Mouse (Mus musculus): ENCODE measurements around the gene Prkn. TPM values are rescaled to one million over a fixed set of nuclear protein-coding genes. Genes with fewer than 3 reads are reported as not detected.
A peak's percentile ranks its signal among the peaks of the same experiment; 100 is the strongest.

Gene Prkn
- total RNA-seq, 2 experiments from 2014 or later: 16.9 to 17.7 TPM

- no peak for DNase-seq (ENCODE audit: low spot score in 2 of 2)
Measured at GRCm38 (mm10) chr17:11392622-11393294, 552.6 kb downstream of the Prkn start.

GRCm38 (mm10) chr17:11394607-11395006, 554.4 kb downstream of the Prkn start:
- no peak for DNase-seq (ENCODE audit: low spot score in 2 of 2)

- no peak for DNase-seq (ENCODE audit: low spot score in 2 of 2)
Measured at GRCm38 (mm10) chr17:11397678-11398077, 557.5 kb downstream of the Prkn start.

GRCm38 (mm10) chr17:11402225-11402875, 562.2 kb downstream of the Prkn start:
- DNase-seq (ENCODE audit: low spot score in 2 of 2): no peak

GRCm38 (mm10) chr17:11411414-11411813, 571.2 kb downstream of the Prkn start:
- no peak for DNase-seq (ENCODE audit: low spot score in 2 of 2)

- DNase-seq (ENCODE audit: low spot score in 2 of 2): no peak
Measured at GRCm38 (mm10) chr17:11413688-11414087, 573.5 kb downstream of the Prkn start.

GRCm38 (mm10) chr17:11414288-11414687, 574.1 kb downstream of the Prkn start:
- DNase-seq (ENCODE audit: low spot score in 2 of 2): no peak

GRCm38 (mm10) chr17:11417150-11417549, 577.0 kb downstream of the Prkn start:
- no peak for DNase-seq (ENCODE audit: low spot score in 2 of 2)

GRCm38 (mm10) chr17:11419484-11419883, 579.3 kb downstream of the Prkn start:
- no peak for DNase-seq (ENCODE audit: low spot score in 2 of 2)

- no peak for DNase-seq (ENCODE audit: low spot score in 2 of 2)
Measured at GRCm38 (mm10) chr17:11420839-11421238, 580.7 kb downstream of the Prkn start.

GRCm38 (mm10) chr17:11421264-11421940, 581.2 kb downstream of the Prkn start:
- DNase-seq (ENCODE audit: low spot score in 2 of 2): no peak

- DNase-seq (ENCODE audit: low spot score in 2 of 2): no peak
Measured at GRCm38 (mm10) chr17:11431323-11431722, 591.1 kb downstream of the Prkn start.

- peak in 1 of 2 experiments; percentile 9 for DNase-seq (ENCODE audit: low spot score in 2 of 2)
Measured at GRCm38 (mm10) chr17:11432593-11432992, 592.4 kb downstream of the Prkn start.

- DNase-seq (ENCODE audit: low spot score in 2 of 2): no peak
Measured at GRCm38 (mm10) chr17:11462721-11463120, 622.5 kb downstream of the Prkn start.

- DNase-seq (ENCODE audit: low spot score in 2 of 2): no peak
Measured at GRCm38 (mm10) chr17:11466095-11466494, 625.9 kb downstream of the Prkn start.

- no peak for DNase-seq (ENCODE audit: low spot score in 2 of 2)
Measured at GRCm38 (mm10) chr17:11468624-11469023, 628.4 kb downstream of the Prkn start.

- DNase-seq (ENCODE audit: low spot score in 2 of 2): no peak
Measured at GRCm38 (mm10) chr17:11483032-11483431, 642.8 kb downstream of the Prkn start.

- DNase-seq (ENCODE audit: low spot score in 2 of 2): no peak
Measured at GRCm38 (mm10) chr17:11490051-11490450, 649.9 kb downstream of the Prkn start.

GRCm38 (mm10) chr17:11502556-11502955, 662.4 kb downstream of the Prkn start:
- DNase-seq (ENCODE audit: low spot score in 2 of 2): no peak

- DNase-seq (ENCODE audit: low spot score in 2 of 2): no peak
Measured at GRCm38 (mm10) chr17:11504496-11504895, 664.3 kb downstream of the Prkn start.

- DNase-seq (ENCODE audit: low spot score in 2 of 2): no peak
Measured at GRCm38 (mm10) chr17:11507082-11507481, 666.9 kb downstream of the Prkn start.

GRCm38 (mm10) chr17:11510081-11510480, 669.9 kb downstream of the Prkn start:
- no peak for DNase-seq (ENCODE audit: low spot score in 2 of 2)
